Mouse (Mus musculus) thymus, postnatal 36 days (tissue): ENCODE results near the gene Hoxa3.

Source experiments
- DNase-seq, 2 experiments: peaks; one replicate each; pipeline ENCODE4 v3.0.0; 2022; ENCODE audit warnings: mixed read lengths in 2 of 2

Gene Hoxa3

GRCm38 (mm10) chr6:52246403-52246803, 33.3 kb upstream of the Hoxa3 start:
- DNase-seq = no peak

- no peak for DNase-seq
Measured at GRCm38 (mm10) chr6:52245757-52246142, 32.6 kb upstream of the Hoxa3 start, which contains the start of gene Hoxa11. Gene Hoxa11 (minus strand): TSS chr6:52245810.

DNA sequence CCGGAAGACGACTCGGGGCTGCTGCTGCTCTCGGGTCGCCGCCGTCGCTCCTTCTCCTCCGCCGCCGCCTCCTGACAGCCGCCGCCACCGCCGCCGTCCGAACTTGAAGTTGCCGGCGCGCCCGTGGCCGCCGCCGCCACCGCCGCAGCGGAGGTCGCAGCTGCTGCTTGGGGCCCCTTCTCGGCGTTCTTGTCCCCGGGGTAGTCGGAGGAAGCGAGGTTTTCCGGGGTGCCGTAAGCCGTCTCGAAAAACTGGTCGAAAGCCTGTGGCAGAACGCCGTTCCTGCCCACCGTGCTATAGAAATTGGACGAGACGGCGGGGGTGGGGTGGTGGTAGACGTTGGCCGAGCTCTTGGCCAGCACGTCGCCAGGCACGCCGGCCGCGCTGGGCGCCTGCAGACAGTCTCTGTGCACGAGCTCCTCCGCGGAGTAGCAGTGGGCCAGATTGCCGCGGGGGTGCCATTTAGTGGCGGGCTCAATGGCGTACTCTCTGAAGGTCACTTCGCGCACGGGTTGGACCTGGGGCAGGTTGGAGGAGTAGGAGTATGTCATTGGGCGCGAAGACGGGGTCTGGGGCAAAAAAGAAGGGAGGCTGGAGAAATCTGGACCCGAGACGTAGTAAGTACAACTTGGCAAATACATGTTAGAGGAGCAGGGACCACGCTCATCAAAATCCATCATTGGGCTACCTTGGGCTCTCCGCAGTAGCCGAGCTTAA, 32.1 kb upstream of the Hoxa3 start:
- DNase-seq = no peak

DNA sequence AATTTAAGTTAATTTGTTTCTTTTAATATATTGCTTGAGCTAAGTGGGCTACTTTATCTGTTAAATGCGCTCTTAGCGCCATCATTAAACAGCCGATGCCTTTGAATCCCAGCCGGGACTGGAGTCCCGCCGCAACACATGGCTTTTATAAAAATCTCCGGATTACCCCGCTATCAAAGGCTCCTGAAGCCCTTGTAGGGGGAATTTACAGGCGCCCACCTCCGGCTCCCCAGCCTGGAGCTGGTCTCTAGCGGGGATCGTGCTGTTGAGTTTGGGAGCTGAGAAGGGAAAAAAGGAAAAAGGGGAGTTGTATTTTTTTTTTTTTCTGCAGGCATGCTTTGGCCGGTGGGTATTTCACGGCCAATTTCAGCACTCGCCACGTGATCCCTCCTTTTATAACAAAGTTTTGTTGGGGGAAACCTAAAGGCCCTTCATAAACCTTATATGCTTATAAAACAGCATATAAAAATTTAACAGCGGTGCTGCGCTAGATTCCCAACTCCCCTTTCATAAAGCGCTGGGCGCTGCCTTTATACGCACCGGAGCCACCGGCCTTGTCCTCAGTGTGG, 31.4 kb upstream of the Hoxa3 start:
- DNase-seq = no peak

DNA sequence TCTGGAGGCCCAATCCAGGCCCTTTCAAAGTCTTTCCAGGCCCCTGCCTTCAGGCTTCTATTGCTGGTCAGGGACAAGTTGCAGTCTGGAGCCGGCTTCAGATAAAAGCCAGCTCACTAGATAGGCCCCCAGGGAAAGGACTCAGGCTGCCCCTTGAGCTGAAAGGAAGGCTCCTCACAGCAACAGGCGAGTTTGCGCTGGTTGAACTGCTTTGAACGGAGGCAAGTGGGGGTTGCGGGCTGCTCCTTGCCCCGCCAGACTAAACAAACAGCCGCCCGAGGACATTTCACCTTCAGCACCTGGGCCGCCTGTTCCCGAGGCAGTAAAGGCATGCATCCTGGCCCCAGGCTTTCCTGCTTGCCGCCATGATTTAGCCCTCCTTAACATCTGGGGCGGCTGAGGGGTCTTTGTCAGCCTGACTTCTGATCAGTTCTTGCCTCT, 30.6 kb upstream of the Hoxa3 start:
- no peak for DNase-seq

- no peak for DNase-seq
Measured at GRCm38 (mm10) chr6:52242801-52243332, 29.7 kb upstream of the Hoxa3 start.

GRCm38 (mm10) chr6:52241001-52241621, 28.0 kb upstream of the Hoxa3 start:
- DNase-seq = no peak

DNA sequence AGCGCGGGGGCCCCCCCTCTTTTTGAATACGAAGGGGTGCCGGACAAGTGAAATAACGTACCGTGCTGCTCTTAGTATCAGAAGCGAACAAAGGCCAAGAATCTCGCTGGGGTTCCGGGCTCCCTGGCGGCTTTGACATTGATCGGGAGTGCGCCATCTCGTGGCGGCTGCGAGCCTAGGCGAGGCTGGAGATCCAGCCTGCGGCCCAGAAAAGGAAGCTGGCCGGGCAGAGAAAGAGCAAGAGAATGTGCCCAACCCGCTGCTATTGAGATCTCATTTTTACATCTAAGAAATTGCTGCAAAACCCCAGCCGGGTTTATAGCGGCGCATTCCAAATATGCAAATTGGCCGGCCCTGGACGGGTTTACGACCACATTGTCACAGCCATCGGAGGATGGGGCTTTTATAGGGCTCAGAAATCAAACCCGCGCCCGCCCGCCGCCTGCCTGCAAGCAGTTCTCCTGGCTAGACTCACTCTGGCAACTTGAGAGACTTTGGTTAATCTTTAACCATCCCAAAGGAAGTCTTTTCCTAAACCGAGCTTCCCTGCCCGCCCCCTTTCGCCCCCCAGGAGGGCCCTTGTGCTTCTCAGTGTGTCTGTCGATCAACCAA, 27.4 kb upstream of the Hoxa3 start, which contains the start of gene Hoxa10:
TSS of gene Hoxa10 (minus strand) at position 466 of the 612 bp plus-strand sequence.
- peak; percentile 75 to 78 for DNase-seq

DNA sequence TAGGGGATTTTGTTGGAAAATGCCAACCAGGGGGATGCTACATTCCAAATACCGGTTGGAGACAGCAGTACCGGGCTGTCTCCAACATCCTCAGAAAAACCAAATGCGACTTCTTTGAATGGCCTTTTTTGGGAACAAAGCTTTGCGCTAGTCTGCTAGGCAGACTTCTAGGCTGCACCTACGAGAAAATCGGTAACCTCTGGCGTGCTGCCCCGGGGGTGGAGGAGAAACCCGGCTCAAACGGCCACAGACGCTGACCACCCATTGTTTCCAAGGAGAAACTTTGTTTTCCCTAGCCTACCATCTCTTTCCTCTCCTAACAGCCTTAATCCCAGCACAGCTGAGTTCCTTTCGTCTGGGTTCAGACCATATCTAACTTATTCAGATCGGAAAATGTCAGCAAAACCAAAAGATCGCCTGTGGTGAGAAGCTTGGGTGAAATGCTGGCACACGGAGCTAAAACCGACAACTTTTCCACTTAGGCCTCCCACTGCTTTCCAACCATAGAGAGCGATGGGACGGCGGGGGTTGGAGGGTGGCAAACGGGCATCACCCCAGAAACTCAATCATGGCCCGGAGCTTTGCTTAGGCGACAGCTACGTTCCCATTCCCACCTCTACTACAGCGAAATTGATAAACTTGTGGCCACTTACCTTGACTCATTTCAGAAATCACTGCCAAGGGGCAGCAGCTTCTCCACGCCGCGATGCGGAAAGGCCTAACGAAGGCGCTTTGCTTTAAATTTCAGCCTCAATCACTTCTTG, 26.7 kb upstream of the Hoxa3 start:
- no peak for DNase-seq

DNA sequence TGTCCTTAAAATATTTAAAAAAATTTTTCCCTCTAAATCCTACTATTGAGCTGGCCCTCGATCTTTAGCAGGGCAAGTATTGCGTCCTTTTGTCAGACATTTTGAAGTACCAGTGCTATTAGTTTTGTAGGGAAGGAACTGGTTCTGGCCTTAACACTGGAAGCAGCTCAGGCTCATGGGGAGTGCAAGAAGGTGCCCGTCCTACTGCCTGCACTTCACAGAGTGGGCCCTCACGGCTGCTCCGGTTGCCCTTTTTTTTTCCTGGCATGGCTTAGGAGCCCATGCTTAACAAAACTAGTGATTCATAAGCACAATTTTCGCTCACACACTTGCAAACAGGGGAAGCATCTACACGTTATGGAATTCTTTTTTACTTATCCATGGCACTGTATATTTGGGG, 25.8 kb upstream of the Hoxa3 start:
- no peak for DNase-seq

DNA sequence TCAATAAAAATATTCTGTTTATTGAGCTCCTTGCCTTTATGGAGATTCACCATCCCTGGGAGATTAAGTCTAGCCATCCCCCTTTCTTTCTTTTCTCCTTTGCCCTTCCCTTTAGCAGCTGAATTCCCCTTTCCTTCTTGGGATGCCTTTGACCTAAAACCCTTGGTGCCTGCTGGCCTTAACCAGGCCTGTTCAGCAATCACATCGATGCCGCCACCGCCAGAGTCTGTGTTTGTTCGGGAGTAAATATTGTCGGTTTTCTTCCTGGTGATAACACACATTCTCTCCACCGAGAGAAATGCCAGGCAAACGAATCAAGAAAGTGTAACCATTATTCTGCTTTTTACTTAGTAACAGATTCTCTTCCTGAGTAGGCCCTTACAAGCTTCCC, 25.0 kb upstream of the Hoxa3 start:
- no peak for DNase-seq

DNA sequence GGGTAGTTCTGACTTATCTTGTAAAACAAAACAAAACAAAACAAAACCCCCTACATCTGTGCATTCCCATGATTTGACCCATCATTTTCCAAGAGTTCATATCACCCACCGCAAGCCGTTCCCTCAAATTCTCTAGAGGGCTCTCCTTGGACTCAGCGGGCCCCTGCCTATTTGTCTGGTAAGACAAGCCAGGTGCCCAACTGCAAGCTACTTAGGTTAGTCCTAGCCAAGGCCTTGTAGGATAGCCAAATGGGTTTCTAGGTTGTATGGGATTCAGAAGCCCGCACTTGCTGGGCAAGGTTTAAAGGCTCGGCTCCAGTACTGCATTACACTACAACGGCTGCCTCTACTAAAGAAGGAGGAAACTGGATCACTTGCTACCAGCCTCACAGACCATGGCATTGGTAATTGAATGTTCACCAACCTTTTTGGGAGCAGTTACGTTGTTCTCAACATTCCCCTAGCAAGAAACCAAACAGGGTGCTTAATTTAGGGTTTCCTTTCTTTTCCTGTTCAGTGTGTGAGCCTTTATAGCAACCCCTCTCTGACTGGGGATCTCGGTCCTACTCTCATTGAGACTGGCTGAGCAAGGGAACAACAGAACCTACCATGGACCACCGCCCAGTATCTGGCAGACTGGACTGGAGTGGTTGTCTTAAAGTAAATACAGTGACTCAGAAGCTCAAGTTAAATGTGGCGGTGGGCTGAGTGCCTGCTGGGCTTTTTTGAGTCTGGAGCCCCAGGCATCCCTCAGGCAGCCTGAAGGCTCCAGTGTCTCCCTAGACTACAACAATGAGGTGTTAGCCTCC, 24.4 kb upstream of the Hoxa3 start:
- DNase-seq = no peak

DNA sequence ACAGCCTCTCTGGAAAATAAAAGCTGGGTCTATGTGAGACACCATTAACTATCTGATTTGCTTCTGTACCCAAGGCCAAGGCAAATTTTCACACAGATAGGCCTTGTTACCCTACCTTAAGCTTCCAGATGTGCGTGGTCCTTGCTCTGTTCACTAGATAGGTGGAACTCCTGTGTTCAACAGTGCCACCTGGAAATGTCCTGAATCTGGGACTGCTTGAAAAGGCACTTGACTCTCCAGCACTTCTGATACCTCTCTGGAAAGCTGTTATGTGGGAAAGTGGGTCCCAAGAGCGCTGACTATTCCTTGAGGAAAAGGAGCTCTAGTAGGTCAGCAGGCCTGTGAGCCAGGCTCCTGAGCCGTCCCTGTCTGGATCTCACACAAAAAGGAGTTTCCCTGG, 23.7 kb upstream of the Hoxa3 start:
- no peak for DNase-seq

- DNase-seq = no peak
Measured at GRCm38 (mm10) chr6:52235866-52236265, 22.7 kb upstream of the Hoxa3 start.

- no peak for DNase-seq
Measured at GRCm38 (mm10) chr6:52235267-52235666, 22.1 kb upstream of the Hoxa3 start.

GRCm38 (mm10) chr6:52234428-52235140, 21.4 kb upstream of the Hoxa3 start:
- DNase-seq = no peak

- no peak for DNase-seq
Measured at GRCm38 (mm10) chr6:52233546-52234427, 20.7 kb upstream of the Hoxa3 start.

DNA sequence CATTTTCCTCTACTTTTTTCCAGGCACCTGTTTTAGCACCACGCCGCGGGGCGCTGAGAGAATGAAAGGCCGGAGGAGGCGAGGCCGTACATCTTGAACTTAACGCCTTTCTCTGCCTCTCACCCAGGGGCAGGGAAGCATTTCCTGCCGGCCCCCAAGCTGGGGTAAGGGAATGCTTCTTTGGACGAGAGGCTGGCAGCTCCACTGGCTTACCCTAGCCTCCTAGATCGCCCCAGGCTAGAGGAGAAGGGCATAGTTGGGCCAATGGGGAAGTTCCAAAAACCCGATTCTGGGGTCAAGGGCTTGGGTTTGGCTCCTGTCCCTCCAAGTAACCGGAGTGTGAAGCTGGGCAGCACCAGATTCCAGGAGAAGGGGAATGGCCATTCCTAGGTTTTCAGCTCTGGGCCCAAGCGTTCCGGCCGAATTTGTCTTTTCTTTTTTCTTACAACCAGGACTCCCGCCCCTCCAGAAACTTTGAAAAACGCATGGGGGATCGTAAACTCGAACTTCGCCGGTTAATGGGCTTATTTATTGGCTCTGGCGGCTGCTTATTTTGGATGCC, 19.9 kb upstream of the Hoxa3 start:
- no peak for DNase-seq

- DNase-seq = no peak
Measured at GRCm38 (mm10) chr6:52232568-52232965, 19.4 kb upstream of the Hoxa3 start.
